Mouse (Mus musculus) forebrain, embryonic 14.5 days (tissue): ENCODE measurements around the gene Hipk4. TPM values are rescaled to one million over a fixed set of nuclear protein-coding genes. Genes with fewer than 3 reads are reported as not detected.
A peak's percentile ranks its signal among the peaks of the same experiment; 100 is the strongest.

ENCODE experiments used
- ATAC-seq: fragments of 200-750 bp; cut with Nextera tagmentation; 2 replicates; pipeline ENCODE4 v1.8.0; 2017; ENCODE audit warnings: mild to moderate bottlenecking, moderate library complexity
- DNase-seq: peaks from one replicate; pipeline ENCODE4 v3.0.0-alpha.2; 2015; ENCODE audit warnings: low spot score
- H3K27ac ChIP-seq: fragments of 300-500 bp; sonication (generic); 2 replicates; pipeline ENCODE4 v1.5.1; 2014; ENCODE audit warnings: low read depth, mild to moderate bottlenecking, control low read depth, low read length, moderate library complexity
- H3K27me3 ChIP-seq: fragments of 300-500 bp; sonication (generic); replicated peaks from 2 replicates; pipeline ENCODE4 v1.6.1; 2014; ENCODE audit warnings: low read length, control low read depth, mixed read lengths; ENCODE audit not compliant: control insufficient read depth, insufficient read depth
- H3K36me3 ChIP-seq: fragments of 300-500 bp; sonication (generic); 2 replicates; pipeline ENCODE4 v1.6.1; 2014; ENCODE audit warnings: low read length, control low read depth; ENCODE audit not compliant: control insufficient read depth, insufficient read depth
- H3K4me1 ChIP-seq: fragments of 300-500 bp; sonication (generic); 2 replicates; pipeline ENCODE4 v1.6.1; 2014; ENCODE audit warnings: antibody characterized with exemption, low read length, control low read depth; ENCODE audit not compliant: control insufficient read depth, insufficient read depth
- H3K4me2 ChIP-seq: fragments of 300-500 bp; sonication (generic); 2 replicates; pipeline ENCODE4 v1.6.1; 2014; ENCODE audit warnings: mild to moderate bottlenecking, control low read depth, low read length
- H3K4me3 ChIP-seq: fragments of 300-500 bp; sonication (generic); 2 replicates; pipeline ENCODE4 v1.5.1; 2014; ENCODE audit warnings: low read depth, low read length, control low read depth
- H3K9ac ChIP-seq: fragments of 300-500 bp; sonication (generic); 2 replicates; pipeline ENCODE4 v1.6.1; 2014; ENCODE audit warnings: mild to moderate bottlenecking, low read length, control low read depth, moderate library complexity
- H3K9me3 ChIP-seq: fragments of 300-500 bp; sonication (generic); replicated peaks from 2 replicates; pipeline ENCODE4 v1.6.1; 2016; ENCODE audit warnings: low read length, control low read depth, mixed read lengths; ENCODE audit not compliant: control insufficient read depth
- WGBS: fragments of 180-500 bp; shearing (Covaris S2); extraction: QIAGEN DNeasy Blood & Tissue Kit; methylation state at CpG from one replicate; pipeline ENCODE4 v1.1.7; 2014; 5-methylcytosine and 5-hydroxymethylcytosine counted together
- polyA plus RNA-seq: library from polyadenylated mRNA; unstranded; fragments of >200 nt; fragmentation: Nextera tagmentation; extraction: Ambion mirVana; gene quantifications from 2 replicates; pipeline ENCODE4 v1.2.1, GENCODE M21; 2014

Hipk4 gene
- polyA plus RNA-seq, 1 experiment from 2014 or later: 0.08 TPM

DNA sequence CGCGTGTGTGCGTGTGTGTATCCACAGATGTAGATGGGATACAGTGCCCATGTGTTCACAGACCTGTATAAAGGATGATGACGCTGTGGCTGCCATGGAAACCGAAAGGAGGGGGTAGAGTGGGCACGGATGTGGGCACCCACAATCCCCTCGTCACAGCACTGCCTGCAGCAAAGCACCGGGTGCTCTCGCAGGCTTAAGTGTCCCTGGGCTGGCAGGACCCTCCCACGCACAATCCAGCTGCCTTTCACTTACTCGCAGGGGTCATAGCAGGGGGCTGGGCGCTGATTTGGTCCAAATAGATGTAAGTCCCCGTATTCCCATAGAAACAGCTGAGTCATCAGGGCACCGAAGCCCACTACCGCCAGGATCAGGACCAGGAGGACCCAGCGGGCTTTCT is 18.4 kb downstream of the Hipk4 start:
- DNase-seq (peak; percentile 59), ATAC-seq (peak; percentile 65)
- peak overlapping the region; percentile 6; the same call in 1 of the 2 replicates for H3K4me3 ChIP-seq
- H3K27ac ChIP-seq: no peak overlapping the region
- WGBS: 73% methylated on average over 16 of the region's 16 CpGs
- H3K4me2 ChIP-seq: peak overlapping the region; percentile 86
- H3K27me3 ChIP-seq: no peaks in the 10 kb centered on the region
- H3K4me1 ChIP-seq: peaks cover 8% of the 10 kb centered on the region; the same call in 1 of the 2 replicates
- peaks cover 30% of the 10 kb centered on the region for H3K36me3 ChIP-seq
- no peak overlapping the region; the same call in 1 of the 2 replicates for H3K9ac ChIP-seq
- no peaks in the 10 kb centered on the region for H3K9me3 ChIP-seq

DNA sequence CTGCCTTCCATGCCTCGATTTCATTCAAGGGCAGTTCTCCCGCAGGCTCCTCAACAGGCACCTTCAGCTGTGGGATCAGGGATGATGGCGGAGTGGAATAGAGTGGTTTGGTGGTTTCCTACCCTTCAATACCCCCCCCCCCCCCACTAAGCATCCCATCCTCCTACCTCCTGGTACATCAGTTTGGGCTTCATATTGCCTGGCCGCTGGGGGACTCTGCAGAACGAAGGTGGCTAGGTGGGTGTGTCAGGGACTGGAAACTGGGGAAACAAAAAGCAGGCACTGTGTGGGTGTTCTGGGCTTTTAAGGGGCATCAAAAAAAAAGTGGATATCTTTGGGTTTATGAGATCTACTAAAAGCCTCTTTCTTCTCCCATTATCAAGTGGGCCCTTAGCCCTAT is 18.9 kb downstream of the Hipk4 start:
- Histone ChIP-seq H3K4me2 (peak overlapping the region; percentile 86), H3K27ac (no peak overlapping the region), H3K9me3 (no peaks in the 10 kb centered on the region), H3K36me3 (peaks cover 25% of the 10 kb centered on the region), H3K9ac (peak overlapping the region; percentile 74), H3K4me3 (peak overlapping the region; percentile 53), H3K4me1 (peaks cover 8% of the 10 kb centered on the region; the same call in 1 of the 2 replicates), H3K27me3 (no peaks in the 10 kb centered on the region)
- ATAC-seq: no peak
- no peak for DNase-seq
- 61% methylated on average over 5 of the region's 5 CpGs for WGBS

DNA sequence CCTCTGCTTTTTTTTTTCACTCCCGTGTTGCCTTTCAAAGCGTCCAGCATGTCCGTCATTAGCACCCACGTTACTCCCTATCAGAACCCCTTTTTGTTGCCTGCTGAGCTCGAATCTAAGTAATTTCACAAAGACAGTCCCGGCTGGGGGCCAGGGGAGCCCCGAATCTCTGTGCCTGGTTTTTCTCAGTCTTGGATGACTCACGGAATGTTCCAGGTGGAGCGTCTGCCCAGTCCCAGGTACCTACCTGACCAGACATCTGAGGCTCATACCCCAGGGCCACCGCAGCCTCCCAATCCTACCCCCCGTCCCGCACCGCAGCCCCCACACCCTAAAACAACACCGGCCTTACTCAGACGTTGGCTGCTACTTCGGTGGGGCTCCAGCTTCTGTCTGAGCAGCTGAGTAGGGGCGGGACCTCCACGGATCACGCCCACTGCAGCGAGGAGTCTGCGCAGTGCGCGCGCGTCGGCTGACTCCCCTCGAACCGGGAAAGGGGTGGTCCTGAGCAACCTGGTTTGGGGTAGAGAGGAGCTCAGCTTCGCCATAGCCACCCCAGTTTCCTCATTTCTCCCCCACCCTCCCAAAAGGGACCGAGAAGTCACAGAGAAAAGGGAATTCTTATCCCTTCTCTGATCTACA is 19.4 kb downstream of the Hipk4 start:
- no peaks in the 10 kb centered on the region for H3K9me3 ChIP-seq
- 2% methylated on average over 30 of the region's 30 CpGs for WGBS
- DNase-seq: peak; percentile 91
- no peak overlapping the region for H3K27ac ChIP-seq
- peaks cover 8% of the 10 kb centered on the region; the same call in 1 of the 2 replicates for H3K4me1 ChIP-seq
- H3K27me3 ChIP-seq: no peaks in the 10 kb centered on the region
- H3K4me2 ChIP-seq: peak overlapping the region; percentile 86
- H3K9ac ChIP-seq: peak overlapping the region; percentile 74
- ATAC-seq: peak; percentile 96
- H3K4me3 ChIP-seq: peak overlapping the region; percentile 53
- peaks cover 20% of the 10 kb centered on the region for H3K36me3 ChIP-seq

DNA sequence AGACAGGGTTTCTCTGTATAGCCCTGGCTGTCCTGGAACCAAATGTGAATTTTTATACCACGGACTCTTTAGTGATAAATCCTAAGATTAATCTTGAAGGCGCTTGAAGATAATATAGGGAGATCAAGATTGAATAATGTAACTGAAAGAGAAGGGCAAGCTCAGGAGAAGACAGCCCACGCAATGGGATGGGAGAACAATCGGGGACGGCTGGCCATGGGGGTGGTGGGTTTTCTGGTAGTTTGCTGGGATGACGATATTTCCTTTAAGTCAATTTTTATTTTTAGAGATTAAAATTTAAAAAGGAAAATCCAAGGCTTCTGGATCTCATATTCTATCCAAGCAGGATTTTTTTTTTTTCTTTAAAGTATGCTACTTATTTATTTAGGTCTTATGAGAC is 20.0 kb downstream of the Hipk4 start:
- Histone ChIP-seq H3K4me1 (peaks cover 8% of the 10 kb centered on the region; the same call in 1 of the 2 replicates), H3K27me3 (no peaks in the 10 kb centered on the region), H3K9ac (peak overlapping the region; percentile 74), H3K4me2 (peak overlapping the region; percentile 86), H3K27ac (no peak overlapping the region), H3K9me3 (no peaks in the 10 kb centered on the region), H3K4me3 (peak overlapping the region; percentile 53), H3K36me3 (peaks cover 19% of the 10 kb centered on the region)
- DNase-seq (no peak), ATAC-seq (no peak; the same call in 1 of the 2 replicates)
- WGBS: 63% methylated on average over 6 of the region's 6 CpGs

DNA sequence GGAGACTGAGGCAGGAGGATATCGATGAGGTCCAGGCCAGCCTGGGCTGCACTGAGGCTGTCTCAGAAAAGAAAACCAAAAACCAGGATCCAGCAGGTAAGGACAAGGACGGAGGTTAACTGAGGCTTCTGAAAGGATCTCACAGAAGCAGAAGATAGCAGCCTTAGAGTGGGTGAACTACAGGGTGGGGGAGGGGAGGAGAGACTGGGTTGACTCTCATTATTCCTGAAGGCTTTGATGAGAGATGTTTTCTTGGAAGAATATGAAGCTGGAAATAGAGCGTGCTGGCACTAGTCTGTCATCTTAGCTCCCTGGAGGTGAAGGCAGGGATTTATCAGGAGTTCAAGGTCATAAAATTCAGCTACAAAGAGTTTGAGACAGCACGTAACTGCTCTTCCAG is 20.8 kb downstream of the Hipk4 start:
- H3K9ac ChIP-seq: no peak overlapping the region
- peaks cover 17% of the 10 kb centered on the region; the same call in 1 of the 2 replicates for H3K36me3 ChIP-seq
- H3K4me3 ChIP-seq: no peak overlapping the region
- no peak overlapping the region for H3K27ac ChIP-seq
- 88% methylated on average over 4 of the region's 4 CpGs for WGBS
- no peaks in the 10 kb centered on the region for H3K9me3 ChIP-seq
- no peak overlapping the region for H3K4me2 ChIP-seq
- no peaks in the 10 kb centered on the region for H3K27me3 ChIP-seq
- no peak for DNase-seq
- no peak for ATAC-seq
- peaks cover 8% of the 10 kb centered on the region; the same call in 1 of the 2 replicates for H3K4me1 ChIP-seq

DNA sequence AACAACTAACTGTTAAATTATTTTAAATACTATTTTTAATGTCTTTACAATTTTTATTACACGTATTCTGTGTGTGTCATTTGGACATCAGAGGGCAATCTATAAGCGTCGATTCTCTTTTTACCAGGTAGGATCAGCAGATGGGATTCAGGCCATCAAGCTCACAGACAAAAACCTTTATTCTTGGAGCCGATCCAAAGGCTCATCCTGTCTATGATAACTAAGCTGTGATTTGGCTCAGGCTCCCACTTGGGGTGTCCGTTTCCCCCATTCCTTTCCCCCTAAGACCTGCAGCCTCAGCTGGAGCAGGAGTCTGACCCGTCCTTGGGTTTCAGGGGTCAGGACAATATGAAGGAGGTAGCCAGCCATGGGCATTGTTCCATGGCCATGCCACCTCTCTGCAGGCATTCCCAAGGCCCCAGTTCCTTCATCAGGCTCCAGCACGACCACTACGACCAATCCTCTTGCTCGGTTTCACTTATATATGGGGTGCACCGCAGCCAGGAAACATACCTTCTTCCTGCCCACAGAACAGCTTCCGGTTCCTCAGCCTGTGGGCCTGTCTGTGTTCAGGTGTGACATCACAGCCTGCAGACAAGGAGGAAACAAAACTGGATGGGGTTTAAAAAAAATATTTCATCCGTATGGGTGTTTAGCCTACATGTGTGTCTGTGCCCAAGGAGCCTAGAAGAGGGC is 21.8 kb downstream of the Hipk4 start:
- Histone ChIP-seq H3K9me3 (no peaks in the 10 kb centered on the region), H3K4me1 (peaks cover 8% of the 10 kb centered on the region; the same call in 1 of the 2 replicates), H3K4me2 (no peak overlapping the region), H3K27me3 (no peaks in the 10 kb centered on the region), H3K4me3 (no peak overlapping the region), H3K36me3 (0 out of 2 replicates have a peak, but pooled peaks cover 8% of the 10 kb centered on the region), H3K9ac (no peak overlapping the region), H3K27ac (no peak overlapping the region)
- WGBS: 89% methylated on average over 12 of the region's 12 CpGs
- ATAC-seq (no peak), DNase-seq (no peak)

DNA sequence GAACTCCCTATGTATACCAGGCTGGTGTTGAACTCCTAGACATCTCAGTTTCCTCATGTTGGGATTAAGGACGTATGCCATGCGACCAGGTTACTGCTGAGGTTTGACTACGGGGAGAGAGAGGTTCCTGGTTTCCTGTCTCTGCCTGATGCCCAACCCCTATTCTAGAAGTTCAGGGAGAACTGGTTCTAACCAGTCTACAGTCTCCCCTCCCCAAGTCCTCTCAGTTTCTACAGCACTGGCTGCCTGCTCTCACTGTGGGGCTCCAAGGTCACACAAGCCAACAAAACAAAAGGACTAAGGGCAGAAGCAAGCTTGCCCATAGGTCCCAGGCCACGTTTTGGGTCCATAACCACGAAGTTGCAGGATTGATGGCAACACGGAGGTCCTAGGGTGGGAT is 26.5 kb downstream of the Hipk4 start:
- ATAC-seq: no peak
- 80% methylated on average over 6 of the region's 6 CpGs for WGBS
- H3K9ac ChIP-seq: no peak overlapping the region
- no peak overlapping the region for H3K4me3 ChIP-seq
- H3K27ac ChIP-seq: no peak overlapping the region
- H3K27me3 ChIP-seq: no peaks in the 10 kb centered on the region
- peaks cover 10% of the 10 kb centered on the region for H3K4me1 ChIP-seq
- no peak overlapping the region for H3K4me2 ChIP-seq
- no peaks in the 10 kb centered on the region for H3K36me3 ChIP-seq
- no peaks in the 10 kb centered on the region for H3K9me3 ChIP-seq
- DNase-seq: no peak

DNA sequence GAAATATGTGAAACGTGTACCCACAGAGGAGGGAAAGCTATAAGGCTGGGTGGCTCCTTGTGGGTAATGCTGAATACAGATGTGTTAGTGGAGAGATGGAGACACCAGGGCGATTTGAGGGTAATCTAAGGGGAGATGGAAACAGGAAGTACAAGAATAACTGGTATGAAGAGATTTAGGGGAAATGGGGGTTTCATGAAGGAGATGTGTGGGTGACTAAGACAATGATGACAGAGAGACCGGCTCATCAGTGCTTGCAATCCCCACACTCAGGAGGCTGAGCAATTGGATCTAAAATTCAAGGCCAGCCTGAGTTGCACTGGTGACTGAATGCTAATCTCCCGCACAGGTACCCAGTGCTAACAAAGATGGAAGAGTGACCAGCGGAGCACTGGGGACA is 29.0 kb downstream of the Hipk4 start:
- DNase-seq: no peak
- 62% methylated on average over 5 of the region's 5 CpGs for WGBS
- ATAC-seq: no peak
- peaks cover 10% of the 10 kb centered on the region for H3K4me1 ChIP-seq
- peaks cover 9% of the 10 kb centered on the region for H3K36me3 ChIP-seq
- peak overlapping the region; percentile 73 for H3K4me3 ChIP-seq
- no peak overlapping the region for H3K27ac ChIP-seq
- peak overlapping the region; percentile 81 for H3K4me2 ChIP-seq
- no peaks in the 10 kb centered on the region for H3K27me3 ChIP-seq
- H3K9me3 ChIP-seq: no peaks in the 10 kb centered on the region
- peak overlapping the region; percentile 74; the same call in 1 of the 2 replicates for H3K9ac ChIP-seq
